Mouse (Mus musculus) cerebellum, postnatal 14 days (tissue): Measurements from ENCODE around the gene Gstp2.

ENCODE experiments used
- DNase-seq, 2 experiments: peaks; one replicate each; pipeline ENCODE4 v3.0.0; 2021; ENCODE audit warnings: mixed read lengths in 2 of 2

The Gstp2 gene

GRCm38 (mm10) chr19:4045966-4046865, at the start of gene Gstp2:
Gene Gstp2, minus strand, starts transcription at chr19:4046023.
- DNase-seq = peak; percentile 82 to 88

- no peak for DNase-seq
Measured at GRCm38 (mm10) chr19:4094774-4095303, 49.0 kb upstream of the Gstp2 start.

GRCm38 (mm10) chr19:4094348-4094747, 48.5 kb upstream of the Gstp2 start:
- no peak for DNase-seq

- DNase-seq = no peak
Measured at GRCm38 (mm10) chr19:4093772-4094171, 47.9 kb upstream of the Gstp2 start.

GRCm38 (mm10) chr19:4092750-4093149, 46.9 kb upstream of the Gstp2 start:
- DNase-seq = no peak

GRCm38 (mm10) chr19:4091383-4091782, 45.6 kb upstream of the Gstp2 start:
- DNase-seq = no peak

GRCm38 (mm10) chr19:4090446-4090845, 44.6 kb upstream of the Gstp2 start:
- no peak for DNase-seq

- DNase-seq = no peak
Measured at GRCm38 (mm10) chr19:4089128-4089527, 43.3 kb upstream of the Gstp2 start.

- no peak for DNase-seq
Measured at GRCm38 (mm10) chr19:4088146-4088545, 42.3 kb upstream of the Gstp2 start.

GRCm38 (mm10) chr19:4087090-4087489, 41.3 kb upstream of the Gstp2 start:
- DNase-seq = no peak

- no peak for DNase-seq
Measured at GRCm38 (mm10) chr19:4086156-4086555, 40.3 kb upstream of the Gstp2 start.

GRCm38 (mm10) chr19:4084984-4085383, 39.2 kb upstream of the Gstp2 start:
- DNase-seq = peak in 1 of 2 experiments; percentile 20

- DNase-seq = no peak
Measured at GRCm38 (mm10) chr19:4083826-4084225, 38.0 kb upstream of the Gstp2 start.

- DNase-seq = peak in 1 of 2 experiments; percentile 24
Measured at GRCm38 (mm10) chr19:4083316-4083715, 37.5 kb upstream of the Gstp2 start.

GRCm38 (mm10) chr19:4082219-4082965, 36.6 kb upstream of the Gstp2 start:
- peak in 1 of 2 experiments; percentile 33 for DNase-seq

GRCm38 (mm10) chr19:4081394-4081793, 35.6 kb upstream of the Gstp2 start, which contains the start of gene Cabp2:
Gene Cabp2, plus strand, starts transcription at chr19:4081578.
- no peak for DNase-seq

GRCm38 (mm10) chr19:4080511-4081009, 34.7 kb upstream of the Gstp2 start:
- peak; percentile 80 to 82 for DNase-seq

GRCm38 (mm10) chr19:4079594-4079993, 33.8 kb upstream of the Gstp2 start:
- peak in 1 of 2 experiments; percentile 33 for DNase-seq

GRCm38 (mm10) chr19:4075531-4075930, 29.7 kb upstream of the Gstp2 start:
- no peak for DNase-seq

GRCm38 (mm10) chr19:4072706-4073424, 27.0 kb upstream of the Gstp2 start:
- DNase-seq = no peak

- peak; percentile 52 to 59 for DNase-seq
Measured at GRCm38 (mm10) chr19:4071406-4071805, 25.6 kb upstream of the Gstp2 start.

- DNase-seq = no peak
Measured at GRCm38 (mm10) chr19:4070756-4071155, 24.9 kb upstream of the Gstp2 start.
